Mouse (Mus musculus) midbrain, embryonic 10.5 days (tissue): ENCODE measurements around the gene Slmap. TPM values are rescaled to one million over a fixed set of nuclear protein-coding genes. Genes with fewer than 3 reads are reported as not detected.

Source experiments
- DNase-seq: peaks from one replicate; pipeline ENCODE4 v3.0.0-alpha.2; 2017; ENCODE audit warnings: low spot score
- H3K27ac ChIP-seq: fragments of 300-500 bp; sonication (generic); replicated peaks from 2 replicates; pipeline ENCODE4 v1.5.1; 2016; ENCODE audit warnings: mild to moderate bottlenecking
- H3K27me3 ChIP-seq: fragments of 300-500 bp; sonication (generic); 2 replicates; pipeline ENCODE4 v1.6.1; 2016; ENCODE audit warnings: low read depth, mild to moderate bottlenecking; ENCODE audit not compliant: poor library complexity, severe bottlenecking
- H3K36me3 ChIP-seq: fragments of 300-500 bp; sonication (generic); 2 replicates; pipeline ENCODE4 v1.6.1; 2016; ENCODE audit warnings: mild to moderate bottlenecking, moderate library complexity
- H3K4me1 ChIP-seq: fragments of 300-500 bp; sonication (generic); 2 replicates; pipeline ENCODE4 v1.6.1; 2016
- H3K4me3 ChIP-seq: fragments of 300-500 bp; sonication (generic); 2 replicates; pipeline ENCODE4 v1.5.1; 2016; ENCODE audit warnings: mild to moderate bottlenecking, moderate library complexity
- H3K9me3 ChIP-seq: fragments of 300-500 bp; sonication (generic); replicated peaks from 2 replicates; pipeline ENCODE4 v1.6.1; 2016; ENCODE audit warnings: mild to moderate bottlenecking
- WGBS: fragments of 180-500 bp; shearing (Covaris S2); methylation state at CpG from one replicate; pipeline ENCODE4 v1.1.7; 2016; 5-methylcytosine and 5-hydroxymethylcytosine counted together
- polyA plus RNA-seq: library from polyadenylated mRNA; unstranded; fragments of >200 nt; fragmentation: Nextera tagmentation; extraction: Ambion mirVana; gene quantifications from 2 replicates; pipeline ENCODE4 v1.2.1, GENCODE M21; 2016

Slmap gene
- polyA plus RNA-seq, 1 experiment from 2014 or later = 14.3 TPM

DNA sequence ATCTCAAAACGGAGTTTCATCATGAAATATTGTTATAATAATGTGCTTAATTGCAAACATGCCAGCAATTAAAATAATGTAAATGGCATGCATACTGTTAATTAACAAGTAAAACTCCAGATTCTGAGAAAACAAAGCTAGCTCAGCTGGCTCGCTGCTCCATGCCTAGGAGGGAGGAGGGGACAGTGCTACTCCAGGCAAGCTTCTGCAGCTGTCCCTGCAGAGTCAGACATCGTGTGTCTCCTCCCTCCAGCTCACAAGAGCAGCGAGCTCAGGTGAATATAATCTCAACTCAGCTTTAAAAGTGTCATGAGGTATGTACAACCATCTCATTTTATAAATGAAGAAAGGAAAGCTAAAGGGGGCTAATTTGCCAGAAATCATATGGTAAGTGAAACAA lies 86.2 kb downstream of the Slmap start:
- no peak overlapping the region for H3K4me3 ChIP-seq
- DNase-seq = no peak

DNA sequence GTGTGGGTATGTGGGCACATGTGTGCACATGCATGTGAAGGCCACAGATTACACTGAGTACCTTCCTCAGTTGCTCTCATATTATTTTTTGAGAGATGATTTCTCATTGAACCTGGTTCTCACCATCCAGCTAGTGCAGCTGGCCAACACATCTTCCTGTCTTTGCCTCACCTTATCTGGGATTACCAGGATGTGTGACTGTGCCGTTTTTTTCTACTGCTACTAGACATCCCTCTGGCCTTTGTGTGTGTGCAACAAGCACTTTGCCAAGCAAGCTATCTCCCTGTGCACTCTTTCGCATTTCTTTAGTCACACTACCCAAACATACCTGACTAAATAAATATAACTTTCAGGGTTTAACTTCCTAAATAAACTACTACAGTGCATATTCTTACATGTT lies 87.5 kb downstream of the Slmap start:
- H3K27ac ChIP-seq = no peak overlapping the region
- H3K4me3 ChIP-seq = no peak overlapping the region
- H3K4me1 ChIP-seq = peaks cover 10% of the 10 kb centered on the region
- DNase-seq = no peak
- no peaks in the 10 kb centered on the region for H3K27me3 ChIP-seq
- H3K36me3 ChIP-seq = 0 out of 2 replicates have a peak, but pooled peaks cover 2% of the 10 kb centered on the region
- H3K9me3 ChIP-seq = no peaks in the 10 kb centered on the region
- WGBS = 89% methylated on average over 2 of the region's 2 CpGs

More for the DNA sequence above, 86.2 kb downstream of the Slmap start:
- H3K36me3 ChIP-seq = 0 out of 2 replicates have a peak, but pooled peaks cover 2% of the 10 kb centered on the region
- H3K27me3 ChIP-seq = no peaks in the 10 kb centered on the region
- no peak overlapping the region for H3K27ac ChIP-seq
- peaks cover 10% of the 10 kb centered on the region for H3K4me1 ChIP-seq
- no peaks in the 10 kb centered on the region for H3K9me3 ChIP-seq
- 76% methylated on average over 4 of the region's 4 CpGs for WGBS

DNA sequence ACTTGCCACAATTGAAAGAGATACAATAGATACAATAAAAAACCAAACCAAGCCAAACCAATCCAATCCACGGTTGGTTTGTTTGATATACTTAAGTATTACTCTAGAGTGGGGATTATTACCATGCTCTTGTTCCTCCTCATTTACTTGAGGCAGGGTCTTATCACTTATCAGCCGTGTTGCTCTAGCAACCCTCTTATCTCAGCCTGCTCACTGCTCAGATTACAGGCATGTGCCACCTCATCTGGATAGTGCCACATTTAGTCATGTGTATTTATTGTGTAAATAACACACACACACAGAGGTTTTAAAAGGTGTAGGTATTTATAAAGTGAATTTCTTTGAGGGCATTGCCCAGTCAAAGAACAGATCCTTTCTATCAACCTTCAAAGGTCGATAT lies 88.2 kb downstream of the Slmap start:
- no peak for DNase-seq
- 77% methylated on average over 3 of the region's 3 CpGs for WGBS
- Histone ChIP-seq H3K27ac (no peak overlapping the region), H3K36me3 (0 out of 2 replicates have a peak, but pooled peaks cover 2% of the 10 kb centered on the region), H3K4me3 (no peak overlapping the region), H3K9me3 (no peaks in the 10 kb centered on the region), H3K27me3 (no peaks in the 10 kb centered on the region), H3K4me1 (peaks cover 10% of the 10 kb centered on the region)

DNA sequence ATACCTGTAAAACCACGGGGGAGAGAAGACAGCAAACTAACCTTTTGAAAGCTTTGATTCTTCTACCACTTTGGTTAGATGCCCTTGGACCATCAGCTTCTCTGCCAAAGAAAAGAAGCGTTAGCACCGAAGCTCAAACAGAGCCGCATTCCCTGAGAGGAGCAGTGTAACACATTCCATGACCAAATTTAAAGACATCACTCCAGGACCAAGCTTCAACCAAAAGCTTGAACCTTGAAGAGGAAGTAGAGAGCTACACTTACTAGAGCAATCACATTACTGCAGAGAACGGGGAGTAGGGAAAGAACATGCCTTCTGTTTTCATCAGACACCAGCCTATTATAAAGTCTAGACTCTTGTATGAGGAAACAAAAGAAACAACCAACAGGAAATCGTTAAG lies 92.2 kb downstream of the Slmap start:
- WGBS = 83% methylated on average over 6 of the region's 6 CpGs
- H3K4me3 ChIP-seq = no peak overlapping the region
- DNase-seq = no peak
- no peaks in the 10 kb centered on the region for H3K9me3 ChIP-seq
- H3K27me3 ChIP-seq = no peaks in the 10 kb centered on the region
- H3K27ac ChIP-seq = no peak overlapping the region
- H3K36me3 ChIP-seq = peaks cover 6% of the 10 kb centered on the region; the same call in 1 of the 2 replicates
- H3K4me1 ChIP-seq = no peaks in the 10 kb centered on the region

DNA sequence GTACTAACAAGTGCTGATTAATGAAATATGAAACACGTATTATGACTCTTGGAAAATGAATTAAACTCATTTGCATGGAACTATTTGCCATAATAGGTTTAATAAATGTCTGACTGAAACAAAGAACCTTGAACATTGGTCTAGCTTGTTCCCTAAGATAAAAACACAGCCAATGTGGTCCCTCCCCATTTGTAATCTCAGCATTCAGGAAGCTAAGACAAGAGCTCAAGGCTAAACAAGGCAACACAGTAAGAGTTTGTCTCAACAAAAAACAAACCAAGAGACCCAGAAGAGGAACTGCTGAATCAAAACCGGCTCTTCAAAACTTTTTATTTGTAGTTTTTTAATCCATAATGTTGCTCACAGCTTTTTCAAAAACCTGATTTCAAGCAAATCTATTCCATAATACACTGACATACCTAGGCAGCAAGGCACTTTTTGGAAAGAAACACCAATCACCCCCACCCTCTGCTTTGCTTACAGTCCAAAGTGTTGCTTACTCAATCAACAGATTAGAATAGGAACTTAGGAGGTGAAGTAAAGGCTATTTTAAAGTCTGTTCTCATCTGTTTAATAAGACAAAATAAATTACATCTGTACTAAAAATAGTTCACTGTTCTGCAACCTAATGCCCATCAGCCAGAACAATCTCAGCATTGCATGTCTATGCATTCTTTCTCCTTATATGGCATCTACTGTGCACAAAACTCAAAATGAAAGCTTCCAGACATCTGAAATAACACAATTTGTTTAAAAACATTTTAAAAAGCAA lies 93.5 kb downstream of the Slmap start:
- no peak overlapping the region for H3K27ac ChIP-seq
- H3K36me3 ChIP-seq = peaks cover 11% of the 10 kb centered on the region
- no peak overlapping the region for H3K4me3 ChIP-seq
- H3K9me3 ChIP-seq = no peaks in the 10 kb centered on the region
- H3K4me1 ChIP-seq = no peaks in the 10 kb centered on the region
- DNase-seq = no peak
- WGBS = 96% methylated on average over 2 of the region's 2 CpGs
- no peaks in the 10 kb centered on the region for H3K27me3 ChIP-seq

DNA sequence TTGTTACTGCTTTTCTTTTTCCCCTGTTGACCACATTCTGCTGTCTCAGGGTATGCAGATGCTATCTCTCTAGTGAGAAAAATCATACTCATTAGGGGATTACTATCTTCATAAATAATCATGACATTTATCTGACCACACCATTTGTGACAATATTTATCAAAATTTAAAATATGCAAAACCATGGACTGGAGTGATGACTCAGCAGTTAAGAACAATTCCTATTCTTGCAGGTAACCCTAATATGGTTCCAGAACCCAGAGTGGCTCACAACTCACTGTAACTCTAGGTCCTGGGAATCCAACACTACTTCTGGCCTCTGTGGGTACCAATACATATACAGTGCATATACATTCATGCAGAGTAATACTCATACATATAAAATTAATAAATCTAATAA lies 94.7 kb downstream of the Slmap start:
- no peaks in the 10 kb centered on the region for H3K9me3 ChIP-seq
- H3K4me1 ChIP-seq = no peaks in the 10 kb centered on the region
- H3K4me3 ChIP-seq = no peak overlapping the region
- H3K27me3 ChIP-seq = no peaks in the 10 kb centered on the region
- H3K36me3 ChIP-seq = peaks cover 21% of the 10 kb centered on the region
- no peak overlapping the region for H3K27ac ChIP-seq
- DNase-seq = no peak

DNA sequence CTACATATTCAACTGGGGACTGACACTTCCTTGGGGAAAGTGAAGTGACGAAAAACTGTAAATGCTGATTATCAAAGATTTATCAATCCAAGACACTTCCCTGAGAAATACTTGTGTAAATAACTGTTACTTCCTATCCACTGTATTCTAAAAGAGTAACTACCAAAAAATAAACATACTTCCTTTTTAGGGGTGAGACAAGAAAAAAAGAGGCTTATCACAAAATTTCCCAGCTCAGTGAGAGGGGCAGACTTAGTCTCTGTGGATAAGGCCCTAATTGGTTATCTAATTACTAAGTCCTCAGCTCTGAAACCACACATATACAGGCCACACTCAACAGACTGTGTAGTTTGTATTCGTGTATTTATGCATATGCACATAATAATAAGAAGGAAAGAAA lies 97.0 kb downstream of the Slmap start:
- Histone ChIP-seq H3K27me3 (no peaks in the 10 kb centered on the region), H3K4me3 (no peak overlapping the region), H3K9me3 (no peaks in the 10 kb centered on the region), H3K36me3 (peaks cover 25% of the 10 kb centered on the region), H3K4me1 (no peaks in the 10 kb centered on the region), H3K27ac (no peak overlapping the region)
- no peak for DNase-seq
- 90% methylated on average over 2 of the region's 2 CpGs for WGBS

DNA sequence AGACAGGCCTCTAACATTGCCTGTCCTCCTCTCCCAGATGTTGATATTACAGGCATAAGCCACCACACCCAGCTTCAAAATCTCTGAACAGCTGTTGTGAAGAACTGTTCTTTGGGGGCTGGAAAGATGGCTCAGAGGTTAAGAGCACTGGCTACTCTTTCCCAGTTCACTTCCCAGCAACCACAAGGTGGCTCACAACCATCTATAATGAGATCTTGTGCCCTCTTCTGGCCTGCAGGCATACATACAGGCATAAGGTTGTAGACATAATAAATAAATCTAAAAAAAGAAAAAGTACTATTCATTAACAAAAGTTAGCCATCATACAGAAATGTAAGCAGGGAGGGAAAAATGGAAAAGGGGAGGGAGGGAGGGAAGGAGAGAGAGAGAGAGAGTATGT lies 98.4 kb downstream of the Slmap start:
- no peaks in the 10 kb centered on the region for H3K4me1 ChIP-seq
- no peak for DNase-seq
- no peak overlapping the region for H3K27ac ChIP-seq
- no peaks in the 10 kb centered on the region for H3K9me3 ChIP-seq
- H3K27me3 ChIP-seq = no peaks in the 10 kb centered on the region
- H3K4me3 ChIP-seq = no peak overlapping the region
- H3K36me3 ChIP-seq = peaks cover 25% of the 10 kb centered on the region

DNA sequence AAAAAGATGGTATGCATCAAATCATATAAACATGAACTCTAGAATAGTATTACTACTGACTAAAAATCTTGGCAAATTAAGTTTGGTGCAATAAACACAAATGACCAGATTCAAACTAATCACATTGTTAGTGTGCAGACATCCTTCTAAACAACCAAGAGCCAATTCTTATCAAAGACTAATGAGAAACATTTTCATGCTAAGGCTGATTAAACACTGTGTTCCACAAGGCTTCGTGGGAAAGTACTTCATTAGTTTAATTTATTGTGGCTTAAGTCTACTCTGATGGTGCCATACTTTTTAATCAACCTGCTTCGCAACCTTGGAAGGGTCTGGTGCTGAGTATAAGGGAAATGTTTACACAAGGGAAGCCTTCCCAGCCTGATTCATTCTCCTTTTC lies 102.4 kb downstream of the Slmap start:
- no peaks in the 10 kb centered on the region for H3K27me3 ChIP-seq
- H3K9me3 ChIP-seq = no peaks in the 10 kb centered on the region
- no peak overlapping the region for H3K27ac ChIP-seq
- H3K36me3 ChIP-seq = peaks cover 23% of the 10 kb centered on the region
- H3K4me1 ChIP-seq = no peaks in the 10 kb centered on the region
- no peak for DNase-seq
- 71% methylated on average over 2 of the region's 2 CpGs for WGBS
- H3K4me3 ChIP-seq = no peak overlapping the region

DNA sequence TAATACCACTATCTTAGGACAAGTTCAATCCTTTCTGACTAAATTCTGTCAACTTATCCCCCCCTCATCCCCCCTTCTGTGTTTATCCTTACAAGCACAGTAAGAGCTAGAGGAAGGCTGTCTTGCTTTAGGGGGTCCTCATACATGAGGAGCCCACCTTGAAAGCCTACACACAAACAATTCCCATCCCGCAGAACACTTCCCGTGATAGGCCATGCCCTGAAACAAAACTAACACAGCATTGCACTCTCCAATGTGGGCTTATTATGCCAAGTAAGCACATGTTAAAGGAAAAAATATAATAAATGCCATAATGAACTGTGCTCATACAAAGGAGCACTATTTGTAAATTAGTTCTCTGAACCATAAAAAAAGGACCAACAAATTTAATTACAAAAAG lies 102.8 kb downstream of the Slmap start:
- 92% methylated on average over 2 of the region's 2 CpGs for WGBS
- DNase-seq = no peak
- no peak overlapping the region for H3K4me3 ChIP-seq
- H3K27me3 ChIP-seq = no peaks in the 10 kb centered on the region
- H3K9me3 ChIP-seq = no peaks in the 10 kb centered on the region
- no peak overlapping the region for H3K27ac ChIP-seq
- peaks cover 26% of the 10 kb centered on the region for H3K36me3 ChIP-seq
- no peaks in the 10 kb centered on the region for H3K4me1 ChIP-seq

DNA sequence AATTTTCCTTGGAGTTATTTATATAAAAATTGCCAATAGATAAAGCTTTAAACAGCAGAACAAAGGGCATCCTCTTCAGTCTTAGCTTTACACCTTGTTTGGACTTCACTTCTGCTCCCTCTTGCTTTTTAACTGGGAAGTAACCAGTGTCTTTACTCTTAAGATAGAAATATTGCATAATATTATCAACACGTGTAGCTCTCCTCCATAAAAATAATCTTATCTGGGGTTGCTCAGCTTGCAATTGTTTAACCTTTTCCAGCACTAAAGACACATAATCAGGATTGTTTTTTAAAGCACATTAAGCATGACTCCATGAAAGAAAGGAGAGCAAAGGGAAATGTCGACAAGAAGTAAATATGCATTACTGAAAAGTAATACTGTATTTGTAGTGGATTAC lies 114.5 kb downstream of the Slmap start:
- Histone ChIP-seq H3K4me3 (no peak overlapping the region), H3K27me3 (no peaks in the 10 kb centered on the region), H3K27ac (no peak overlapping the region), H3K4me1 (no peaks in the 10 kb centered on the region), H3K9me3 (no peaks in the 10 kb centered on the region), H3K36me3 (peaks cover 52% of the 10 kb centered on the region)
- no peak for DNase-seq
- WGBS = 87% methylated on average over 2 of the region's 2 CpGs

DNA sequence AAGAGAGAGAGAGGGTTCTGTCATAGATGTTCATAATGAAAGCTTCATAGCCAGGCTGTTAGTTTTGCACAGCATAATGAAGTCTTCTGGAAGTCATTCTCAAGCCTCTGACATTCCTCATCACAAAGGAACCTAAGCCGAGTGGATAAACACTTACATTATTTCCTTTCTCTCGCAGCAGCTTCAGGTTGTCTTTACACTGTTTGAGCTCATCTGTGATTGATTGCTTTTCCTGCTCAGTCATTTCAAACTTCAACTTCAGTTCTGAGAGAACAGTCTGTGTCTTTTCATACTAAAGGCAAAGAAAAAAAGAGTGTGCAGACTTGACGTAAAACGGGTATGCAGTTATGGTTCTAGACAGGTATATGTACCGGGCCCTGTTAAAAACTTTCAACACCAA lies 116.8 kb downstream of the Slmap start:
- H3K27me3 ChIP-seq = no peaks in the 10 kb centered on the region
- H3K27ac ChIP-seq = no peak overlapping the region
- peaks cover 35% of the 10 kb centered on the region for H3K36me3 ChIP-seq
- 81% methylated on average over 5 of the region's 5 CpGs for WGBS
- DNase-seq = no peak
- no peaks in the 10 kb centered on the region for H3K9me3 ChIP-seq
- no peaks in the 10 kb centered on the region for H3K4me1 ChIP-seq
- H3K4me3 ChIP-seq = no peak overlapping the region

DNA sequence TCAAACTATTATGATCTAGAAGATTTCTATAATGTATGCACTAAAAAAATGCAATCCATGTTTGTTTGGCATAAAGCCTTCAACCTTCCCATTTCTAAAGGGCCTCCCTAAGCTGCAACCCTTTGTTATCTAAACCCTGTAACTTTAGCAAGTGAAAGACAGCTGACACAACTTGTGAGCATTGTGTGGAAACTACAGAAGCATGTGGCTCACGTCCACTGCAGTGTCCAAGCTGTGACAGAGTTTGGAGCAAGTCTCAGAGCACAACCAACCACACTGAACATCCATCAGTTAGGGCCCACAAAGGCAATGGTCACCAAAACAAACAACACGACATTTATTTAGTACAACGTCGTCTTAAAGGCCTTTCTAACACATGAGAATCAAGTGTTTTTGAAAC lies 117.6 kb downstream of the Slmap start:
- H3K36me3 ChIP-seq = peaks cover 26% of the 10 kb centered on the region
- no peaks in the 10 kb centered on the region for H3K27me3 ChIP-seq
- 84% methylated on average over 4 of the region's 4 CpGs for WGBS
- H3K27ac ChIP-seq = no peak overlapping the region
- no peaks in the 10 kb centered on the region for H3K4me1 ChIP-seq
- no peak for DNase-seq
- no peaks in the 10 kb centered on the region for H3K9me3 ChIP-seq
- H3K4me3 ChIP-seq = no peak overlapping the region

DNA sequence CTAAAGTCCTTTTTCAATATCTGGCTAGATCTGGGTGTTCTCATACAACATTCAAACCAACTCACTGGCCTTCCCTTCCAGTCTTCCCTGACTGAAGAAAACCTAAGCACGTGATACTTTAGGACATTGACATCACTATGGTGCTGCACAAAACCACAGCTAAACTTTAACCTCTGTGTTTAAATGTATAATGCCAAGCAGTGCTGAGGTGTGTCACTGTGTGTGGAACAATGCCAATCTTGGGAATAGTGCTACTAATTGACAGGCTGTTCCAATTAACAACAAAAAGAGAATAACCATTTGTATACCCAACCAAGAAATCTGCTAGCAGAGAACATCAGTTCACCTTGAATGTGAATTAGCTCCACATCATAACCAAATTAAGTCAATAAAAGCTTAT lies 121.2 kb downstream of the Slmap start:
- no peaks in the 10 kb centered on the region for H3K27me3 ChIP-seq

More for the DNA sequence above, 121.2 kb downstream of the Slmap start:
- no peak for DNase-seq
- no peaks in the 10 kb centered on the region for H3K9me3 ChIP-seq
- H3K4me3 ChIP-seq = no peak overlapping the region
- no peak overlapping the region for H3K27ac ChIP-seq
- H3K36me3 ChIP-seq = peaks cover 18% of the 10 kb centered on the region
- 89% methylated on average over 1 of the region's 1 CpGs for WGBS
- no peaks in the 10 kb centered on the region for H3K4me1 ChIP-seq
